Mouse (Mus musculus) neural tube, embryonic 13.5 days (tissue): ENCODE data around the gene Rbpj. TPM values are rescaled to one million over a fixed set of nuclear protein-coding genes. Genes with fewer than 3 reads are reported as not detected.
"Not testable (repeated sequence)": the region's sequence is repeated elsewhere in the genome, so short reads cannot be mapped to it uniquely, and the experiment has no call there.

Experiments used
- ATAC-seq: fragments of 200-750 bp; cut with Nextera tagmentation; 2 replicates; pipeline ENCODE4 v1.8.0; 2017; ENCODE audit warnings: low read depth, mild to moderate bottlenecking, moderate TSS enrichment, moderate library complexity
- H3K27ac ChIP-seq: fragments of 300-500 bp; sonication (generic); replicated peaks from 2 replicates; pipeline ENCODE4 v1.5.1; 2015; ENCODE audit warnings: moderate library complexity, mild to moderate bottlenecking, inconsistent platforms
- H3K27me3 ChIP-seq: fragments of 300-500 bp; sonication (generic); 2 replicates; pipeline ENCODE4 v1.6.1; 2015; ENCODE audit warnings: mild to moderate bottlenecking, inconsistent platforms
- H3K36me3 ChIP-seq: fragments of 300-500 bp; sonication (generic); 2 replicates; pipeline ENCODE4 v1.6.1; 2015; ENCODE audit warnings: mild to moderate bottlenecking, inconsistent platforms
- H3K4me1 ChIP-seq: fragments of 300-500 bp; sonication (generic); replicated peaks from 2 replicates; pipeline ENCODE4 v1.6.1; 2015; ENCODE audit warnings: inconsistent platforms
- H3K4me2 ChIP-seq: fragments of 300-500 bp; sonication (generic); 2 replicates; pipeline ENCODE4 v1.6.1; 2015; ENCODE audit warnings: inconsistent platforms, mild to moderate bottlenecking, moderate library complexity
- H3K4me3 ChIP-seq: fragments of 300-500 bp; sonication (generic); 2 replicates; pipeline ENCODE4 v1.5.1; 2015; ENCODE audit warnings: mild to moderate bottlenecking, inconsistent platforms
- H3K9ac ChIP-seq: fragments of 300-500 bp; sonication (generic); 2 replicates; pipeline ENCODE4 v1.6.1; 2015; ENCODE audit warnings: moderate library complexity, mild to moderate bottlenecking, inconsistent platforms
- H3K9me3 ChIP-seq: fragments of 300-500 bp; sonication (generic); 2 replicates; pipeline ENCODE4 v1.6.1; 2016; ENCODE audit warnings: inconsistent platforms
- WGBS: fragments of 180-500 bp; shearing (Covaris S2); methylation state at CpG from one replicate; pipeline ENCODE4 v1.1.7; 2015; 5-methylcytosine and 5-hydroxymethylcytosine counted together
- polyA plus RNA-seq: library from polyadenylated mRNA; unstranded; fragments of >200 nt; fragmentation: Nextera tagmentation; extraction: Ambion mirVana; gene quantifications from 2 replicates; pipeline ENCODE4 v1.2.1, GENCODE M21; 2015

Rbpj gene
- polyA plus RNA-seq, 1 experiment from 2014 or later = 37.5 TPM

DNA sequence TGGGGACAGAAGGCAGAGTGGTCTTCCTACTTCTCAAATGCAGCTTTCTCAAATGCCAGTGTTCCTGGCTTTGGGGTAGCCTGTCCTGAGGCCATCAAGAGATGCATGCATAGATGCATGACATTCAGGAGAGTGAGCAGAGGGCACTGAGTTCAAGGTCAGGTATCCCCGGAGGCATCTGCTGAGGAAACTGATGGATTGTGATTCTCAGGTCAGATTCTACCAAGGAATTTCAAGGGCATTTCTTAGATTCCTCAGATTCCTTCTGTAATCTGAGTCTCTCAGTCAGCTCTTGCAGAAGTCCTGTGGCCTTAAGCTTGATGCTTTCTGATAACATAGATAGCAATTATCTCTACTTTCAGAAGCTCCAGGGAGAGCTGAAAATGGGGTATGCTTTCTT, 76.1 kb downstream of the Rbpj start:
- Histone ChIP-seq H3K36me3 (no peaks in the 10 kb centered on the region), H3K27me3 (no peaks in the 10 kb centered on the region), H3K4me1 (no peaks in the 10 kb centered on the region), H3K9ac (no peak overlapping the region), H3K4me3 (no peak overlapping the region), H3K27ac (no peak overlapping the region), H3K9me3 (no peaks in the 10 kb centered on the region), H3K4me2 (no peak overlapping the region)
- ATAC-seq = no peak
- WGBS = 71% methylated on average over 1 of the region's 1 CpGs

- no peaks in the 10 kb centered on the region for H3K27me3 ChIP-seq
- H3K4me1 ChIP-seq = no peaks in the 10 kb centered on the region
- H3K36me3 ChIP-seq = no peaks in the 10 kb centered on the region
- H3K4me3 ChIP-seq = no peak overlapping the region
- WGBS = 84% methylated on average over 4 of the region's 4 CpGs
- ATAC-seq = no peak
- no peak overlapping the region for H3K4me2 ChIP-seq
- H3K9ac ChIP-seq = no peak overlapping the region
- no peak overlapping the region for H3K27ac ChIP-seq
- H3K9me3 ChIP-seq = no peaks in the 10 kb centered on the region
Measured at GRCm38 (mm10) chr5:53543399-53543798, 77.4 kb downstream of the Rbpj start.

DNA sequence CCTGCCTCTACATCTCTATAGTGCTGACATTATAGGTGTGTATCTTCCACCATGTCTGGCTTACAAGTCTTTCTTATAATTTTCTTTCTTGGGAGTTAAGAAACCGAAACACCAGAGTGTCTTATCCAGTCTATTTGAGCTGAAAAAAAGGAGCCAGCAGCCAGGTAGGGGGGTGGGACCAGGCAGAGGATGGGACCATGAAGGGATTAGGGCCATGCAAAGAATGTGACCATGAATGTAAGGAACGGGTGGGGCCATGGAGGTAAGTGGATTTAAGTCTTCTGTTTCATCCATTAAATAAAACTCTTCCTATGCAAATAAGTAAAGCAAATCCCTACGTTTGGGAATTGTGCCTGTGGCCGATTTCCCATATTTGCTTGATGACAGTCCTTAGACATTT, 78.0 kb downstream of the Rbpj start:
- 89% methylated on average over 4 of the region's 4 CpGs for WGBS
- Histone ChIP-seq H3K27me3 (no peaks in the 10 kb centered on the region), H3K36me3 (no peaks in the 10 kb centered on the region), H3K4me3 (no peak overlapping the region), H3K27ac (no peak overlapping the region), H3K4me2 (no peak overlapping the region), H3K9me3 (no peaks in the 10 kb centered on the region), H3K9ac (no peak overlapping the region), H3K4me1 (no peaks in the 10 kb centered on the region)
- no peak for ATAC-seq

- ATAC-seq = no peak
- WGBS = 89% methylated on average over 6 of the region's 6 CpGs
- Histone ChIP-seq H3K4me2 (no peak overlapping the region), H3K4me3 (no peak overlapping the region), H3K4me1 (no peaks in the 10 kb centered on the region), H3K9me3 (no peaks in the 10 kb centered on the region), H3K9ac (no peak overlapping the region), H3K27ac (no peak overlapping the region), H3K27me3 (no peaks in the 10 kb centered on the region), H3K36me3 (no peaks in the 10 kb centered on the region)
Measured at GRCm38 (mm10) chr5:53546440-53546839, 80.5 kb downstream of the Rbpj start.

- H3K27me3 ChIP-seq = no peaks in the 10 kb centered on the region
Measured at GRCm38 (mm10) chr5:53546979-53547472, 81.1 kb downstream of the Rbpj start.

DNA sequence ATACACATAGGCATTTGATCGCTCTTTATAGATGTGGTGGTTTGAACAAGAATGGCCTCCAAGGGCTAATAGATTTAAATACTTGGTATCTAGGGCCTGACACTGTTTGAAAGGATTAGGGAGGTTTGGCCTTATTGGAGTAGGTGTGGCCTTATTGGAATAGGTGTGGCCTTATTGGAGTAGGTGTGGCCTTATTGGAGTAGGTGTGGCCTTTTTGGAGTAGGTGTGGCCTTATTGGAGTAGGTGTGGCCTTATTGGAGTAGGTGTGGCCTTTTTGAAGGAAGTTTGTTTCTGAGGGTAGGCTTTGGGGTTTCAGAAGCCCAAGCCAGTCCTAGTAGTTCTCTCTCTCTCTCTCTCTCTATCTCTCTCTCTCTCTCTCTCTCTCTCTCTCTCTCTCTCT, 84.4 kb downstream of the Rbpj start:
- H3K36me3 ChIP-seq, H3K4me1 ChIP-seq, H3K27ac ChIP-seq, H3K4me3 ChIP-seq, H3K9ac ChIP-seq, H3K27me3 ChIP-seq, H3K9me3 ChIP-seq, H3K4me2 ChIP-seq, ATAC-seq: not testable (repeated sequence)
- WGBS = 92% methylated on average over 1 of the region's 1 CpGs

More at GRCm38 (mm10) chr5:53546979-53547472, 81.1 kb downstream of the Rbpj start:
- Histone ChIP-seq H3K9me3 (no peaks in the 10 kb centered on the region), H3K4me1 (no peaks in the 10 kb centered on the region), H3K36me3 (no peaks in the 10 kb centered on the region), H3K9ac (no peak overlapping the region), H3K27ac (no peak overlapping the region), H3K4me3 (no peak overlapping the region), H3K4me2 (no peak overlapping the region)
- 65% methylated on average over 9 of the region's 9 CpGs for WGBS
- ATAC-seq = no peak

- Histone ChIP-seq H3K9me3 (no peaks in the 10 kb centered on the region), H3K4me1 (no peaks in the 10 kb centered on the region), H3K4me3 (no peak overlapping the region), H3K36me3 (no peaks in the 10 kb centered on the region), H3K4me2 (no peak overlapping the region), H3K27ac (no peak overlapping the region), H3K27me3 (no peaks in the 10 kb centered on the region), H3K9ac (no peak overlapping the region)
- ATAC-seq = no peak
- 80% methylated on average over 6 of the region's 6 CpGs for WGBS
Measured at GRCm38 (mm10) chr5:53551394-53551793, 85.4 kb downstream of the Rbpj start.

DNA sequence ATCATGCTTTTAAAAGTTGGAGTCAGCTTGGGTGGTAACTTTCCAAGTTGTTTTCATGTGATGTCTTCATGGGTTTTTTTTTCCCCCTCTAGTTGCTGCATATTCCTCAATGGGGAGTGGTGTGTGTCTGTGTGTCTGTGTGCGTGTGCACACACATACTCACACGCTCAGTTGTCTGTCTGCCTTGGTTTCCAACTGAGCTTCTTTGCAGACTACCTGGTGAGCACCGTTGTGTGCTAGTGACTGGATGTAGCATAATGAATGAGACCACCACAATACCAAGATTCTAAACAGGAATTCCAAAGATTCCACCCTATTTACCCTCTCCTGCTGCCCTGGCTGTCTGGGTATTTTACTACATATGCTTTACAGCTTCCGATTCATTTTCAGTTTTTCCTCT, 86.0 kb downstream of the Rbpj start:
- no peaks in the 10 kb centered on the region for H3K36me3 ChIP-seq
- 48% methylated on average over 4 of the region's 4 CpGs for whole genome bisulfite sequencing
- ATAC-seq = no peak
- H3K9ac ChIP-seq = no peak overlapping the region
- no peaks in the 10 kb centered on the region for H3K27me3 ChIP-seq
- no peak overlapping the region for H3K27ac ChIP-seq
- H3K9me3 ChIP-seq = no peaks in the 10 kb centered on the region
- no peak overlapping the region for H3K4me3 ChIP-seq
- no peaks in the 10 kb centered on the region for H3K4me1 ChIP-seq
- H3K4me2 ChIP-seq = no peak overlapping the region

DNA sequence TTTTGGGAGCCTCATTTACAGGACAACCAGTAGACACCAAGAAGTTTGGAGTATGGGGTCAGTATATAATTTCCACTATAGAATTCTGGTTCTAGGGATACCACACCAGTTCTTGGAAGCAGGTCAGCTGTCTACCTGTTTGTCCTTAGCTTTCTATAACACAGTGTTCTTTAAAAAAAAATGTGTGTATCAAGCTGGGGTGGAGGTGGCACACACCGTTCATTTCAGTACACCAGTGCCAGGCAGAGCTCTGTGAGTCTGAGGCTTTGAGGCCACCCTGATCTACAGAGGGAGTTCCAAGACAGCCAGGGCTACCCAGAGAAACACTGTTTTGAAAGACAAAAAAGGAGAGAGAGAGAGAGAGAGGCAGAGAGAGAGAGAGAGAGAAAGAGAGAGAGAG, 87.3 kb downstream of the Rbpj start:
- no peak for ATAC-seq

GRCm38 (mm10) chr5:53554180-53554579, 88.2 kb downstream of the Rbpj start:
- Histone ChIP-seq H3K27ac (no peak overlapping the region), H3K4me3 (no peak overlapping the region), H3K27me3 (no peaks in the 10 kb centered on the region), H3K4me2 (no peak overlapping the region), H3K36me3 (no peaks in the 10 kb centered on the region), H3K4me1 (no peaks in the 10 kb centered on the region), H3K9me3 (no peaks in the 10 kb centered on the region), H3K9ac (no peak overlapping the region)
- no peak for ATAC-seq
- WGBS = 97% methylated on average over 8 of the region's 8 CpGs

More for the DNA sequence above, 87.3 kb downstream of the Rbpj start:
- Histone ChIP-seq H3K4me3 (no peak overlapping the region), H3K4me1 (no peaks in the 10 kb centered on the region), H3K4me2 (no peak overlapping the region), H3K9me3 (no peaks in the 10 kb centered on the region), H3K27me3 (no peaks in the 10 kb centered on the region), H3K36me3 (no peaks in the 10 kb centered on the region), H3K9ac (no peak overlapping the region), H3K27ac (no peak overlapping the region)
- WGBS = 93% methylated on average over 1 of the region's 1 CpGs

DNA sequence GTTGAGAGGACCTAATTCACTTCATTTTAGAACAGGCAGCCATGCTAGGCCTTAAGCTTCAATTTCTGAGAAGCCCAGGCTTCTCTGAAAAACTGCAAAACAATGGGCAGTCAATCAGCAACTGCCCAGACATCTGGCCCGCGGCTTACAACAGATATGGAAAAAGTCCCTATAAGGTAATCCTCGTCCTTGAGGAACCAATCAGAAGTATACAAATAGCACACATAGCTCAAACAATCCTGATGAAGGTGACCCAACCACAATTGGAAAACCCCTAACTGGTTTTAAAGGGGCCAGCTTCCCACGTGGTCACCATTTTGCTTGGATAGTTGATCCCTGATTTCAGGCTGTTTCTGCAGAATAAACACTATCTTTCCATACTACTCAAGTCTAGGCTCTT, 89.0 kb downstream of the Rbpj start:
- no peak overlapping the region for H3K9ac ChIP-seq
- ATAC-seq = no peak
- H3K4me1 ChIP-seq = no peaks in the 10 kb centered on the region
- 84% methylated on average over 4 of the region's 4 CpGs for WGBS
- no peaks in the 10 kb centered on the region for H3K9me3 ChIP-seq
- no peak overlapping the region for H3K4me3 ChIP-seq
- H3K4me2 ChIP-seq = no peak overlapping the region
- H3K27ac ChIP-seq = no peak overlapping the region
- no peaks in the 10 kb centered on the region for H3K27me3 ChIP-seq
- no peaks in the 10 kb centered on the region for H3K36me3 ChIP-seq

GRCm38 (mm10) chr5:53555474-53555873, 89.5 kb downstream of the Rbpj start:
- no peaks in the 10 kb centered on the region for H3K4me1 ChIP-seq
- H3K4me3 ChIP-seq = no peak overlapping the region
- no peak overlapping the region for H3K27ac ChIP-seq
- H3K27me3 ChIP-seq = no peaks in the 10 kb centered on the region
- no peaks in the 10 kb centered on the region for H3K9me3 ChIP-seq
- H3K9ac ChIP-seq = no peak overlapping the region
- no peak overlapping the region for H3K4me2 ChIP-seq
- 88% methylated on average over 8 of the region's 8 CpGs for WGBS
- H3K36me3 ChIP-seq = no peaks in the 10 kb centered on the region
- ATAC-seq = no peak

GRCm38 (mm10) chr5:53555929-53556328, 90.0 kb downstream of the Rbpj start:
- 94% methylated on average over 5 of the region's 5 CpGs for WGBS

More at GRCm38 (mm10) chr5:53555929-53556328, 90.0 kb downstream of the Rbpj start:
- H3K36me3 ChIP-seq = no peaks in the 10 kb centered on the region
- H3K4me3 ChIP-seq = no peak overlapping the region
- no peak overlapping the region for H3K27ac ChIP-seq
- no peaks in the 10 kb centered on the region for H3K4me1 ChIP-seq
- no peak overlapping the region for H3K9ac ChIP-seq
- H3K27me3 ChIP-seq = no peaks in the 10 kb centered on the region
- no peak overlapping the region for H3K4me2 ChIP-seq
- H3K9me3 ChIP-seq = no peaks in the 10 kb centered on the region
- no peak for ATAC-seq
